Mouse (Mus musculus): Measurements from ENCODE around the gene Atg13. TPM values are rescaled to one million over a fixed set of nuclear protein-coding genes. Genes with fewer than 3 reads are reported as not detected.

Gene Atg13
- polyA plus RNA-seq, 1 experiment: 114 TPM

- no peak for DNase-seq (ENCODE audit: extremely low spot score in 1 of 2, low spot score in 1 of 2)
Observed at GRCm38 (mm10) chr2:91650360-91650995, 59.9 kb downstream of the Atg13 start.

DNA sequence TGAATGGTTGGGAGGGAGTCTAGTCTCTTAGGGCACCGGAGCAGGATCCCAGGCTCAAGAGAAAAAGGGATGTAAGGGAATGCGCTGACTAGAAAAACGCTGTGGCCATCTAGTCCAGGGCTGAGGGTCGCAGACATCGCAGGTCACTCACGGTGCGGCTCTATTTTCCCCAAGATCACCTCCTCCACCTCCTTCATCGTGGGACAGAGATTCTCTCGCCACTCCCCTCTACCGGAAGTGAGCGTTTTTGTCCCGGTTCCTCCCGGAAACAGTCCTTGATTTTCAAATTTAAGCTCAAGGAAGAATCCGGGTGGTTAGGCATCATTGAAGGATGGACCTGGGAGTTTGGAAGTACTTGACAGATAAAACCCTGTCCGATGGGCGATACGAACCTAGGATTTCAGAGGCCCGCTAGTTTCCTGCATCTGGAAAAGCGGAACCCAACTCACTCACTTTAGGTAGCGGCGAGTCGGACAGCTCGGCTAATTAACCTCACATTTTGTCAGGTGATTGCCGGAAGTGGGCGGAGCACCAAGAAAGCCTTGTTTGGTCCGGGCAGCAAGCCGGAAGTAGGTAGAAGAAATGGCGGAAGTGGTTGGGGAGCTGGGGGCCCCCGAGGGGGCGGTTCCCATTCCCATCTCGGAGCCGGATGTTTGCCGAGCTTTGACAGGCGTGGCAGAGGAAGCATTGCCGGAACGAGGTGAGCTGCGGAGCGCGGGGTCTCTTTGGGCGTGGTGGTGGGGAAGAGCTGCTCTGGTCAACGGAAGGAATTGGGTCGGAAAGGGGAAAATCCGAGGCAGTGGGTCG lies 60.6 kb downstream of the Atg13 start, which contains the start of the genes Zfp408 and Arhgap1:
Gene Zfp408 (minus strand): TSS at position 239 of the 807 bp plus-strand sequence.
Gene Arhgap1 (plus strand): TSS at position 308 of the 807 bp plus-strand sequence.
- DNase-seq (ENCODE audit: extremely low spot score in 1 of 2, low spot score in 1 of 2): peak; percentile 96 to 98

DNA sequence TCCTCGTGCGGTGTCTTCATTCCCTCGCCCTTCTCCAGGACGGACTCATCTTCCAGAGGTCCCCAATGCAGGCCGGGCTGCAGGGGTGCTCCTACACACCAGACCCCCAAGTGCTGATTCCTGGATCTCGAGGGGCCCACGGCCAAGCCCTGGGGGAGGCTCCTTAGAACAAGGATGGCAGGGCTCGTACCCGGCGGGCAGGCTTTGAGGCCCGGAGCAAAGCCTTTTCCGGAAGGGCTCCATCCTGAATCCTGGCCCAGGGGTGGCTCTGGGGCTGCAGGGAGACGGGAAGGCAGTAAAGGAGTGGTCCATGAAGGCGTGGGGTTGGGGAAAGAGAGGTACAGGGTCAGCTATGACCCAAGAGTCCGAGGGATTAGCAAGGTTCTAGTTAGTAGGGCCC lies 61.2 kb downstream of the Atg13 start:
- no peak for DNase-seq (ENCODE audit: extremely low spot score in 1 of 2, low spot score in 1 of 2)

GRCm38 (mm10) chr2:91646733-91647132 lies 63.6 kb downstream of the Atg13 start:
- peak in 1 of 2 experiments; percentile 77 for DNase-seq (ENCODE audit: extremely low spot score in 1 of 2, low spot score in 1 of 2)

- no peak for DNase-seq (ENCODE audit: extremely low spot score in 1 of 2, low spot score in 1 of 2)
Observed at GRCm38 (mm10) chr2:91645811-91646210, 64.6 kb downstream of the Atg13 start.

DNA sequence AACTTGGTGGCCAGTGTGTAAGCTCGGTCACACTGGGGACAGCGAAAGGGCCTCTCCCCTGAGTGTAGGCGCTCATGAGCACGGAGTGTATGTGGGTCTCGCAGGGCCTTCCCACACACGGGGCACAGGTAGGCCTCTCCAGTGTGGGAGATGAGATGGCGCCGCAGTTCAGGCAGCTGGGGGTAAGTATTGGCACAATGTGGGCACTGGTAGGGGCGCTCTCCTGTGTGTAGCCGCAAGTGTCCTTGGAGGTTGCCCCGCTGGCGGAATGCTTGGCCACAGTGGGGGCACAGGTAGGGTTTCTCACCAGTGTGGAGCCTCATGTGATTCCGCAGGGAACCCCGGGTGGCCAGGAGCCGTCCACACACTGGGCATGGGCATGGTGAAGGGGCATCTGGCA lies 65.0 kb downstream of the Atg13 start:
- DNase-seq (ENCODE audit: extremely low spot score in 1 of 2, low spot score in 1 of 2): no peak

- no peak for DNase-seq (ENCODE audit: extremely low spot score in 1 of 2, low spot score in 1 of 2)
Observed at GRCm38 (mm10) chr2:91644021-91644420, 66.4 kb downstream of the Atg13 start.

- no peak for DNase-seq (ENCODE audit: extremely low spot score in 1 of 2, low spot score in 1 of 2)
Observed at GRCm38 (mm10) chr2:91642825-91643415, 67.5 kb downstream of the Atg13 start.

GRCm38 (mm10) chr2:91638931-91639330 lies 71.4 kb downstream of the Atg13 start:
- DNase-seq (ENCODE audit: extremely low spot score in 1 of 2, low spot score in 1 of 2): no peak

GRCm38 (mm10) chr2:91636727-91637338 lies 73.5 kb downstream of the Atg13 start:
- no peak for DNase-seq (ENCODE audit: extremely low spot score in 1 of 2, low spot score in 1 of 2)

GRCm38 (mm10) chr2:91636229-91636628 lies 74.1 kb downstream of the Atg13 start, which contains the start of gene F2:
TSS of gene F2 (minus strand) at chr2:91636414.
- no peak for DNase-seq (ENCODE audit: extremely low spot score in 1 of 2, low spot score in 1 of 2)

- no peak for DNase-seq (ENCODE audit: extremely low spot score in 1 of 2, low spot score in 1 of 2)
Observed at GRCm38 (mm10) chr2:91635486-91635885, 74.9 kb downstream of the Atg13 start.

DNA sequence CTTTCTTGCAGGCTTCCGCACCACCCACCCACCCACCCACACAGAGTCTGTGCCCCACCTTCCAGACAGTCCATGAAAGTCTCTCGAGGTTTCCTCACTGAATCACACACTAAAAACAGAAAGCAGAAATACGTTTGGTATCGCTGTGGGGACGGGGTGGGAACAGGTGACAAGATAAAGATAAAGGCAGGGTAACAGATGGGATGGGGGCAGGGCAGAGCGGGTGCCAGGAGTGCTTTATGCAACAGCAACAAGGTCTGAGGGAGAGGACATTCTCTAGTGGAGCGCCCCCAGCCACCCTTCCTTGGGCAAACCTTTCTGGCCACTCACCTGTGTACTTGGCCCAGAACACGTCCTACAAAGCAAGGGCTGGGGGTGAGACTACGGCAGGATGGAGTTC lies 75.5 kb downstream of the Atg13 start:
- peak in 1 of 2 experiments; percentile 48 for DNase-seq (ENCODE audit: extremely low spot score in 1 of 2, low spot score in 1 of 2)

DNA sequence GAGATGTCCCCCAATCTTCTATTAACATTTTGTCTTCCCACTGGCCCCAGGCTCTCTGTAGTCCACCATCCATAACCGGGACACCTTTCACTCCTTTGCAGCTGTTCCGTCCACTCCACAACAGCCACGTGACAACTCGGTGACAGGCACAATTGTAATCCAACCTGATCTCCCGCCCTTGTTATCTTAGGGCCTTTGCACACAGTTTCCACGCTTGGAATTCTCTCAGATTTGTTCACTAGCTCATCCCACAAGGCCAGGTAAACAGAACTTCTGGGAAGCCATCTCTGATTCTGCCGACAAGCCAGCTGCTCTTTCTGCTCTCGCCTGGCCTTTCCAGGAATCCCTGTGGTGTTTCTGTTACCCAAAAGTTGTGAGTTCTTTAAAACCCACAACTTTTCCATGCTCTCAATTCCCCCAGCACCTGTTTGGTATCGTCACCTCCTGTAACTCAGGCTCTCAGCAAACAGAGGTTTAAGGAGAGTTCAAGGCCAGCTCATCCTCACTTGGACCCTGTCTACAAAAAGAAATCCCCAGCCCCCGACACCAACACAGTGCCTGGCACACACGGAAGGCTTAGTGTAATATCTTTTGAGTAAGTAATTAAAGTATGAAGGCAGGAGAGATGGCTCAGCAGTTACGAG lies 76.9 kb downstream of the Atg13 start:
- no peak for DNase-seq (ENCODE audit: extremely low spot score in 1 of 2, low spot score in 1 of 2)

GRCm38 (mm10) chr2:91632316-91632715 lies 78.1 kb downstream of the Atg13 start:
- DNase-seq (ENCODE audit: extremely low spot score in 1 of 2, low spot score in 1 of 2): no peak

- DNase-seq (ENCODE audit: extremely low spot score in 1 of 2, low spot score in 1 of 2): no peak
Observed at GRCm38 (mm10) chr2:91631826-91632225, 78.5 kb downstream of the Atg13 start.

- DNase-seq (ENCODE audit: extremely low spot score in 1 of 2, low spot score in 1 of 2): no peak
Observed at GRCm38 (mm10) chr2:91630384-91630783, 80.0 kb downstream of the Atg13 start.

DNA sequence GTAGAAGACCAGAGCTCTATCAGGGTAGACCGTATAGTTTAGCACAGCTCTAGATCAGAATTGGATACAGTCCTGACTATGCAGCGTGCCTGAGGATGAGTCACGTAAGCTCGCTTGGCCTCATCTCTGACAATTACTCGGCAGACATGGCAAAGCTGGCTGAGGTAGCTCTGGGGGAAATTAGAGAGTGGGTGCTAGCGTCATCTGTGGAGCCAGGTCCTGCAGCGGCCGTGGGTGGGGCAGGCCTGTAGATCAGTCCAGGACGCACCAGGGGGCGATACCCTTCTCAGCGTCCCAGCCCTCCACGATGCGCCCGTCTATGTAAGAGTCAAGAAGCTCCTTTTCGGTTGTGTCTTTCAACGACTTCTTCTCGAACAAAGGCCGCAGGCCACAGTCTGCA lies 80.7 kb downstream of the Atg13 start:
- DNase-seq (ENCODE audit: extremely low spot score in 1 of 2, low spot score in 1 of 2): peak in 1 of 2 experiments; percentile 67

- no peak for DNase-seq (ENCODE audit: extremely low spot score in 1 of 2, low spot score in 1 of 2)
Observed at GRCm38 (mm10) chr2:91628171-91628570, 82.2 kb downstream of the Atg13 start.

GRCm38 (mm10) chr2:91627486-91627885 lies 82.9 kb downstream of the Atg13 start:
- no peak for DNase-seq (ENCODE audit: extremely low spot score in 1 of 2, low spot score in 1 of 2)

Data from frontal cortex, adult 2 months (tissue).